Mouse (Mus musculus) neural tube, embryonic 10.5 days (tissue): ENCODE data around the gene Lrmda.

Experiments used
- DNase-seq: peaks from one replicate; pipeline ENCODE4 v3.0.0-alpha.2; 2017; ENCODE audit warnings: low spot score; ENCODE audit errors: extremely low spot score

Gene Lrmda

GRCm38 (mm10) chr14:22643494-22643893 is 624.0 kb downstream of the Lrmda start:
- DNase-seq = no peak

GRCm38 (mm10) chr14:22647879-22648611 is 628.5 kb downstream of the Lrmda start:
- no peak for DNase-seq

GRCm38 (mm10) chr14:22649411-22649911 is 629.9 kb downstream of the Lrmda start:
- DNase-seq = peak; percentile 32

GRCm38 (mm10) chr14:22649985-22650984 is 630.8 kb downstream of the Lrmda start:
- no peak for DNase-seq

GRCm38 (mm10) chr14:22651131-22651952 is 631.8 kb downstream of the Lrmda start:
- DNase-seq = peak; percentile 61

- no peak for DNase-seq
These were observed 643.0 kb downstream of the Lrmda start for GRCm38 (mm10) chr14:22662496-22662895.

- no peak for DNase-seq
These were observed 646.9 kb downstream of the Lrmda start for GRCm38 (mm10) chr14:22666437-22666836.

GRCm38 (mm10) chr14:22668302-22668701 is 648.8 kb downstream of the Lrmda start:
- no peak for DNase-seq

- no peak for DNase-seq
These were observed 649.2 kb downstream of the Lrmda start for GRCm38 (mm10) chr14:22668711-22669110.

- DNase-seq = no peak
These were observed 654.1 kb downstream of the Lrmda start for GRCm38 (mm10) chr14:22673581-22673980.

- DNase-seq = no peak
These were observed 659.6 kb downstream of the Lrmda start for GRCm38 (mm10) chr14:22679008-22679704.

- peak; percentile 51 for DNase-seq
These were observed 660.5 kb downstream of the Lrmda start for GRCm38 (mm10) chr14:22679705-22680643.

GRCm38 (mm10) chr14:22686886-22687285 is 667.4 kb downstream of the Lrmda start:
- DNase-seq = no peak

GRCm38 (mm10) chr14:22688399-22688798 is 668.9 kb downstream of the Lrmda start:
- DNase-seq = no peak

- no peak for DNase-seq
These were observed 675.9 kb downstream of the Lrmda start for GRCm38 (mm10) chr14:22695448-22695847.

GRCm38 (mm10) chr14:22695931-22696365 is 676.4 kb downstream of the Lrmda start:
- no peak for DNase-seq

GRCm38 (mm10) chr14:22700236-22700635 is 680.7 kb downstream of the Lrmda start:
- no peak for DNase-seq

GRCm38 (mm10) chr14:22700690-22701089 is 681.2 kb downstream of the Lrmda start:
- no peak for DNase-seq

- DNase-seq = no peak
These were observed 688.6 kb downstream of the Lrmda start for GRCm38 (mm10) chr14:22707958-22708701.
